Mouse (Mus musculus): ENCODE results near the gene Cirbp. TPM values are rescaled to one million over a fixed set of nuclear protein-coding genes. Genes with fewer than 3 reads are reported as not detected.

Gene Cirbp
- polyA plus RNA-seq, 1 experiment from 2014 or later, result 96.2 TPM

- 2% methylated on average over 29 of the region's 29 CpGs for WGBS
- Histone ChIP-seq H3K9me3 (ENCODE audit: low read length) (no peaks in the 10 kb centered on the region), H3K4me1 (ENCODE audit: insufficient read depth, low read length) (peaks cover 39% of the 10 kb centered on the region), H3K36me3 (ENCODE audit: insufficient read depth, low read length) (peaks cover 18% of the 10 kb centered on the region), H3K4me2 (replicated peaks; ENCODE audit: low read depth, low read length) (peak overlapping the region; percentile 99), H3K4me3 (ENCODE audit: low read length) (peak overlapping the region; percentile 80), H3K9ac (replicated peaks; ENCODE audit: low read length) (peak overlapping the region; percentile 64), H3K27ac (ENCODE audit: low read length) (peak overlapping the region; percentile 35), H3K27me3 (ENCODE audit: insufficient read depth, low read length) (peaks cover 20% of the 10 kb centered on the region)
- no peak for ATAC-seq (ENCODE audit: low FRiP score, low TSS enrichment)
These were observed 28.7 kb upstream of the Cirbp start for GRCm38 (mm10) chr10:80136952-80137625.

GRCm38 (mm10) chr10:80137626-80138552, 27.9 kb upstream of the Cirbp start:
- Histone ChIP-seq H3K4me3 (ENCODE audit: low read length) (peak overlapping the region; percentile 80), H3K9ac (replicated peaks; ENCODE audit: low read length) (peak overlapping the region; percentile 89), H3K9me3 (ENCODE audit: low read length) (no peaks in the 10 kb centered on the region), H3K27me3 (ENCODE audit: insufficient read depth, low read length) (peaks cover 20% of the 10 kb centered on the region), H3K4me2 (replicated peaks; ENCODE audit: low read depth, low read length) (peak overlapping the region; percentile 99), H3K27ac (ENCODE audit: low read length) (peak overlapping the region; percentile 35), H3K36me3 (ENCODE audit: insufficient read depth, low read length) (peaks cover 11% of the 10 kb centered on the region; the same call in 1 of the 2 replicates), H3K4me1 (ENCODE audit: insufficient read depth, low read length) (peaks cover 41% of the 10 kb centered on the region)
- ATAC-seq (ENCODE audit: low FRiP score, low TSS enrichment), result no peak
- WGBS, result 3% methylated on average over 22 of the region's 33 CpGs

GRCm38 (mm10) chr10:80138553-80139438, 27.0 kb upstream of the Cirbp start, which contains the start of gene Atp5d:
TSS of gene Atp5d (plus strand) at chr10:80138632.
- under 1% methylated on average over 59 of the region's 94 CpGs for WGBS
- ATAC-seq (ENCODE audit: low FRiP score, low TSS enrichment), result 0 out of 2 replicates have a peak, but pooled peaks have one; percentile 5

GRCm38 (mm10) chr10:80139439-80139775, 26.4 kb upstream of the Cirbp start:
- ATAC-seq (ENCODE audit: low FRiP score, low TSS enrichment), result no peak
- H3K4me1 ChIP-seq (ENCODE audit: insufficient read depth, low read length), result peaks cover 49% of the 10 kb centered on the region

More at GRCm38 (mm10) chr10:80138553-80139438, 27.0 kb upstream of the Cirbp start, which contains the start of gene Atp5d:
- H3K36me3 ChIP-seq (ENCODE audit: insufficient read depth, low read length), result peaks cover 13% of the 10 kb centered on the region; the same call in 1 of the 2 replicates
- peak within 1 kb of the TSS; percentile 80 for H3K4me3 ChIP-seq (ENCODE audit: low read length)
- H3K9me3 ChIP-seq (ENCODE audit: low read length), result no peaks in the 10 kb centered on the region
- H3K4me1 ChIP-seq (ENCODE audit: insufficient read depth, low read length), result peaks cover 49% of the 10 kb centered on the region
- peak within 1 kb of the TSS; percentile 99 for H3K4me2 ChIP-seq (replicated peaks; ENCODE audit: low read depth, low read length)
- H3K27ac ChIP-seq (ENCODE audit: low read length), result peak within 1 kb of the TSS; percentile 79
- H3K27me3 ChIP-seq (ENCODE audit: insufficient read depth, low read length), result peaks cover 20% of the 10 kb centered on the region
- H3K9ac ChIP-seq (replicated peaks; ENCODE audit: low read length), result peak within 1 kb of the TSS; percentile 89

GRCm38 (mm10) chr10:80139975-80140665, 25.7 kb upstream of the Cirbp start:
- no peaks in the 10 kb centered on the region for H3K9me3 ChIP-seq (ENCODE audit: low read length)
- no peak overlapping the region; the same call in 1 of the 2 replicates for H3K4me3 ChIP-seq (ENCODE audit: low read length)
- ATAC-seq (ENCODE audit: low FRiP score, low TSS enrichment), result no peak
- 74% methylated on average over 11 of the region's 11 CpGs for WGBS
- H3K4me1 ChIP-seq (ENCODE audit: insufficient read depth, low read length), result peaks cover 49% of the 10 kb centered on the region
- no peak overlapping the region for H3K27ac ChIP-seq (ENCODE audit: low read length)
- peaks cover 23% of the 10 kb centered on the region for H3K36me3 ChIP-seq (ENCODE audit: insufficient read depth, low read length)
- peaks cover 20% of the 10 kb centered on the region for H3K27me3 ChIP-seq (ENCODE audit: insufficient read depth, low read length)
- H3K9ac ChIP-seq (replicated peaks; ENCODE audit: low read length), result no peak overlapping the region
- no peak overlapping the region for H3K4me2 ChIP-seq (replicated peaks; ENCODE audit: low read depth, low read length)

More at GRCm38 (mm10) chr10:80139439-80139775, 26.4 kb upstream of the Cirbp start:
- peak overlapping the region; percentile 80 for H3K4me3 ChIP-seq (ENCODE audit: low read length)
- H3K27me3 ChIP-seq (ENCODE audit: insufficient read depth, low read length), result peaks cover 20% of the 10 kb centered on the region
- H3K9ac ChIP-seq (replicated peaks; ENCODE audit: low read length), result peak overlapping the region; percentile 89
- peak overlapping the region; percentile 99 for H3K4me2 ChIP-seq (replicated peaks; ENCODE audit: low read depth, low read length)
- H3K27ac ChIP-seq (ENCODE audit: low read length), result peak overlapping the region; percentile 79
- WGBS, result under 1% methylated on average over 9 of the region's 10 CpGs
- peaks cover 16% of the 10 kb centered on the region for H3K36me3 ChIP-seq (ENCODE audit: insufficient read depth, low read length)
- H3K9me3 ChIP-seq (ENCODE audit: low read length), result no peaks in the 10 kb centered on the region

GRCm38 (mm10) chr10:80140666-80141035, 25.1 kb upstream of the Cirbp start, which contains the start of gene Cbarp:
TSS of gene Cbarp (minus strand) at chr10:80140835.
- Histone ChIP-seq H3K9me3 (ENCODE audit: low read length) (no peaks in the 10 kb centered on the region), H3K4me2 (replicated peaks; ENCODE audit: low read depth, low read length) (peak within 1 kb of the TSS; percentile 99), H3K9ac (replicated peaks; ENCODE audit: low read length) (peak within 1 kb of the TSS; percentile 89), H3K4me1 (ENCODE audit: insufficient read depth, low read length) (peaks cover 49% of the 10 kb centered on the region), H3K36me3 (ENCODE audit: insufficient read depth, low read length) (peaks cover 27% of the 10 kb centered on the region), H3K27ac (ENCODE audit: low read length) (peak within 1 kb of the TSS; percentile 89), H3K27me3 (ENCODE audit: insufficient read depth, low read length) (peaks cover 18% of the 10 kb centered on the region), H3K4me3 (ENCODE audit: low read length) (peak within 1 kb of the TSS; percentile 80)
- no peak for ATAC-seq (ENCODE audit: low FRiP score, low TSS enrichment)
- 78% methylated on average over 10 of the region's 10 CpGs for WGBS

GRCm38 (mm10) chr10:80141243-80141642, 24.5 kb upstream of the Cirbp start:
- H3K36me3 ChIP-seq (ENCODE audit: insufficient read depth, low read length), result peaks cover 29% of the 10 kb centered on the region
- 0% methylated on average over 29 of the region's 29 CpGs for WGBS
- peak overlapping the region; percentile 67 for H3K9ac ChIP-seq (replicated peaks; ENCODE audit: low read length)
- peak overlapping the region; percentile 65 for H3K4me3 ChIP-seq (ENCODE audit: low read length)
- H3K4me2 ChIP-seq (replicated peaks; ENCODE audit: low read depth, low read length), result peak overlapping the region; percentile 85
- peak; percentile 62 for ATAC-seq (ENCODE audit: low FRiP score, low TSS enrichment)
- H3K27me3 ChIP-seq (ENCODE audit: insufficient read depth, low read length), result peaks cover 14% of the 10 kb centered on the region
- peaks cover 55% of the 10 kb centered on the region for H3K4me1 ChIP-seq (ENCODE audit: insufficient read depth, low read length)
- H3K27ac ChIP-seq (ENCODE audit: low read length), result peak overlapping the region; percentile 89
- H3K9me3 ChIP-seq (ENCODE audit: low read length), result no peaks in the 10 kb centered on the region

- Histone ChIP-seq H3K36me3 (ENCODE audit: insufficient read depth, low read length) (peaks cover 34% of the 10 kb centered on the region), H3K4me3 (ENCODE audit: low read length) (peak overlapping the region; percentile 65), H3K9ac (replicated peaks; ENCODE audit: low read length) (peak overlapping the region; percentile 96), H3K9me3 (ENCODE audit: low read length) (no peaks in the 10 kb centered on the region), H3K4me1 (ENCODE audit: insufficient read depth, low read length) (peaks cover 57% of the 10 kb centered on the region), H3K27me3 (ENCODE audit: insufficient read depth, low read length) (peaks cover 7% of the 10 kb centered on the region), H3K27ac (ENCODE audit: low read length) (peak overlapping the region; percentile 89), H3K4me2 (replicated peaks; ENCODE audit: low read depth, low read length) (peak overlapping the region; percentile 85)
- peak; percentile 89 for ATAC-seq (ENCODE audit: low FRiP score, low TSS enrichment)
- 1% methylated on average over 43 of the region's 43 CpGs for WGBS
These were observed 23.8 kb upstream of the Cirbp start for GRCm38 (mm10) chr10:80141786-80142529.

Measured in kidney, embryonic 16.5 days (tissue).